Mouse (Mus musculus) cerebellum, postnatal 25 days (tissue): ENCODE results near the gene Pan2.

ENCODE experiments used
- DNase-seq, 2 experiments: peaks; one replicate each; pipeline ENCODE4 v3.0.0; 2021; ENCODE audit warnings: mixed read lengths in 2 of 2

The Pan2 gene

GRCm38 (mm10) chr10:128336597-128336996 is 33.5 kb downstream of the Pan2 start:
- DNase-seq = no peak

GRCm38 (mm10) chr10:128337306-128338181 is 34.4 kb downstream of the Pan2 start, which contains the start of gene Cs:
Cs (plus strand) TSS chr10:128337734.
- peak; percentile 97 to 98 for DNase-seq

DNA sequence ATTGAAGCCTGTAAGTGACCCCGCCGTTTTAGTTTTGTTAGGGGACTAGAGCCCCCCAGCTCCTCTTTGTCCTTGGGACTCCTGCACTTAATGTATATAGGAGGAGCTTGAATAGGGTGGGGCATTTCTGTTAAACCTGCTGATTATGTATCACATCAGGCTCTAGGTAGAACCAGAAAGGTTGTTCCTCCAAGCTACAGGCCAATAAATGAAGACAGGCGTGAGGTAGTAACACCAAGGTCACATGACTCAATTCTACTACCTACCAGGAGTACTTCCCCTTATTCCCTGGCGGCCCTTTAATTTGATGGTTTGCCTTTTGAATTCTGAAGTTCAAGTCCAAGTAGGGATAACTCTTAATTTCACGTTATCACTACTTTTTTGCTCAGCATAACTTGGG is 35.3 kb downstream of the Pan2 start:
- DNase-seq = no peak

DNA sequence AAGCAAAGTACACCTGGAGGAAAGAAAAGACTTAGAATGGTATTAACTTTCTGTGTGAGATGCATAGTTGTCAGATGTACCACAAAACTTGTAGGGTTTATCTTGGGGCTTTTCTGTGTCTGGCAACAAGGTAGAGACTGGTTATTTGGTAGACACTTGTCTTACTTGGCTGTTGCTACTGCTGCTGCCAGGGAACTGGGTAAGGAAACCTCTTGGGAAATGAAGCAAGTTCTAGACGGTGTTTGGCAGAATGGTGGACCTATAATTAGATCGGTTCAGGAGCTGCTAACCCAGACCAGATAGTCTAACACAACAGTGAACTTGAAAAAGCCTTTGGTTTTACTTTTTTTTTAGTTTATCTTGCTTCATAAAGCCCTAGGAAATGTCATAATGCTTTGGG is 35.8 kb downstream of the Pan2 start:
- no peak for DNase-seq

- DNase-seq = no peak
Observed at GRCm38 (mm10) chr10:128340257-128340656, 37.1 kb downstream of the Pan2 start.

DNA sequence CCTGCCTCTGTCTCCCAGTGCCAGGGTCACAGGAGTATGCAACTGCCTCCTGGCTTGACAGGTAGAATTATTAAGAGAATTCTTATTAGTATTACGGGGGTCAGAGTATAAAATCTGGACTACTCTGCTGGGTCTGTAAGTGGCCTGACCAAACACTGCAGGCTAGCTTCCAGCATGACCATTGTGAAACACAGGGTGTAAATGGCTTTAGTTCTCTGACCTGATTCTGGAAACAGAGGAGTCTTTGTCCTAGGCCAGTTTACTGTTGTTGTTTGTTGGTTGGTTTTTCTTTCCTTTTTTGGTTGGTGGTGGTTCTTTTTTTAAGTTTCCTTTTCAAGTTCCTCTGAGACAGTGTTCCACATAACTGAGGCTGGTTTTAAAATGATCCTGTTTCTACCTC is 40.3 kb downstream of the Pan2 start:
- DNase-seq = no peak

DNA sequence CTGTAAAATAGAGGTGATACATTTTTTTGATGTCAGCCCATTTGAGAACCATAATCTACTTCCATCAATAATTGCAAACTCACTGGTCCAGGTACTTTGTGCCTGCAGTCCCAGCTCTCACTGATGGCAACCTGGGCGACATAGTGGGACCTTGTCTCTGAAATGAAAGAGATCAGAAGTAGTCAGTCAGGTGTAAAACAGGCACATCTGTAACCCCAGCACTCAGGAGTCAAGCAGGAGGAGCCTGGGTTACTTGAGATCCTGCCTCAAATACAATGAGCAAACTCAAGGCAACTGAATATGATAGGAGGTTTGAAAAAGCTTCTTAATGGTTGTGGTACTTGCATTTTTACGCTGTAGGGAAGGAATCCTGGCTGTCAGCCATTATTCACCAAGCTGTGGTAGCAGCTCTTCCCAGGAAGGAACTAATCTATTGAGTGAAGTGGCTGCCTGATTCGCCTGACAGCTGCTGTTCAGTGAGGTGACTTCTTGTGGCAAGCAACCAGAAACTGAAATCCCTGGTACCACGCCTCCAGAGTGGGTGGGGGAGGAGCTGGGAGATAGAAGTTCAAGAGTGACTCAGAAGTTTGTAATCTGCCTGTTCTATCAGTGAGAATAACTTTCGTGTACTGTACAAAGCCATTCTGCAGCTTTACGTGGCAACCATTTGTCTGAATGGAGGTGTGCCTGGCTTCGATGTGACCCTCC is 41.6 kb downstream of the Pan2 start:
- peak; percentile 19 to 36 for DNase-seq

DNA sequence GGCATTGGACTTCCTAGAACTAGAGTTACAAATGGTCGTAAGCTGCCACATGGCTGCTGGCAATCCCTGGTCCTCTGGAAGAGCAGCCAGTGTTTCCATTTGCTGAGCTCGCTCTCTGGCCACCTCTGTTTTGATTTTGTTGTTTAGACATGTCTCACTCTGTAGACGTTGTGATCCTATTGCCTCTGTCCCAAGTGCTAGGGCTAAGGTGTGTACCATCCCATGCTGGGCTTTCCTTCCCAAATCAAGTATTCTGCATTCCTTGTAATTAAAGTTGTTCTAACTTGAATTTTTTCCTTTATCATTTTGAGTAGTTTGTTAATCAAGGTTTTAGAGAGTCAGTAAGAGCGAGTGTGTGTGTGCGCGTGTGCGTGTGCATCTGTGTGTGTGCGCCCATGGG is 44.4 kb downstream of the Pan2 start:
- no peak for DNase-seq

DNA sequence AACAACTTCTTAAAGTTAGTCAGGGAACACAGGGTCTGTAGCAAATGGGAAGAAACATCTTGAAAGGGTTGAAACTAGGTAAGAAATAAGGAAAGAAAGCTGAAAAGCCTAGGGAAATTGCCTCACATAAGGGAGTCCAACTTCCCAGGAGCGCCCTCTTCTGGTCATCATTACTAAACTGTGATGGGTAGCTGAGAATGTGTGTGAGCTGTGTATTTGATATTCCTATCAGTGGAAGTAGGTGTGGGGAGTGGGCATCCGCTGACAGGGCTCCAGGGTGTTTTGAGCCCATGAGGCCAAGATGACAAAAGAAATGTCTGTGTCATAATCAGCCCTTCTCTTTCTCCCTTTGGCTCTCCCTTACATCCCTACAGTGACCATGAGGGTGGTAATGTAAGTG is 55.7 kb downstream of the Pan2 start:
- DNase-seq = peak in 1 of 2 experiments; percentile 74

DNA sequence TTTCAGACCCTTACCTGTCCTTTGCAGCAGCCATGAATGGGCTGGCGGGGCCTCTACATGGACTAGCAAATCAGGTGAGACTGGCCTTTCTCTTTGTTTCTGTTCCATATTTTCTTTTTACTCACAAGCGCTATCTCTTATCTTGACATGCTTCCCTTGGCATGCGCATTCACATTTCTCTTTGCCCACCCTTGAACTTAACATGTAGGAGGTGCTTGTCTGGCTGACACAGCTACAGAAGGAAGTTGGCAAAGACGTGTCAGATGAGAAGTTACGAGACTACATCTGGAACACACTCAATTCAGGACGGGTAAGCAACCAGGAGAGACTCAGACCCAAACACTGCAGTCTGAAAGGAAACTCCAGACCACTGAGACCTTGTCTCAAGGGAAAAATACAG is 56.1 kb downstream of the Pan2 start:
- no peak for DNase-seq

DNA sequence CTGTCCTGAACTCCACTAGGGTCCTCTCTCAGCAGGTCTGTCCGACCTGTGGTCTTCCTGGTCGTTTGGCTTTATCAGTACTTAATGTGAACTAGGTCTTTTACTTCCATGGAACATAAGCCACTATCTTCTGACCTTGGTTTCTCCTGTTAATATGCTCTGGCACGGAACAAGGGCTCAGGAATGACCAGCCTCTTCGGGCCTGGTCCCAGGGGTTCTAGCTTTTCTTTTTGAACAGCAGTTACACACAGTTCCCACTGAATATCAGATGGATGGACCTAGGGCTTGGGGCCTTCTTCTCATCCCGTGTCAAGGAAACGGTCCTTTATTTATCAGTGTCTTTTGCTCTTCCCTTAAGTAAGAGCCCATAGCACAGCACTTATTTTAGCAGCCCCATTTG is 58.7 kb downstream of the Pan2 start:
- no peak for DNase-seq

- peak in 1 of 2 experiments; percentile 57 for DNase-seq
Observed at GRCm38 (mm10) chr10:128362568-128362967, 59.4 kb downstream of the Pan2 start.

- DNase-seq = no peak
Observed at GRCm38 (mm10) chr10:128367899-128368401, 64.8 kb downstream of the Pan2 start.

DNA sequence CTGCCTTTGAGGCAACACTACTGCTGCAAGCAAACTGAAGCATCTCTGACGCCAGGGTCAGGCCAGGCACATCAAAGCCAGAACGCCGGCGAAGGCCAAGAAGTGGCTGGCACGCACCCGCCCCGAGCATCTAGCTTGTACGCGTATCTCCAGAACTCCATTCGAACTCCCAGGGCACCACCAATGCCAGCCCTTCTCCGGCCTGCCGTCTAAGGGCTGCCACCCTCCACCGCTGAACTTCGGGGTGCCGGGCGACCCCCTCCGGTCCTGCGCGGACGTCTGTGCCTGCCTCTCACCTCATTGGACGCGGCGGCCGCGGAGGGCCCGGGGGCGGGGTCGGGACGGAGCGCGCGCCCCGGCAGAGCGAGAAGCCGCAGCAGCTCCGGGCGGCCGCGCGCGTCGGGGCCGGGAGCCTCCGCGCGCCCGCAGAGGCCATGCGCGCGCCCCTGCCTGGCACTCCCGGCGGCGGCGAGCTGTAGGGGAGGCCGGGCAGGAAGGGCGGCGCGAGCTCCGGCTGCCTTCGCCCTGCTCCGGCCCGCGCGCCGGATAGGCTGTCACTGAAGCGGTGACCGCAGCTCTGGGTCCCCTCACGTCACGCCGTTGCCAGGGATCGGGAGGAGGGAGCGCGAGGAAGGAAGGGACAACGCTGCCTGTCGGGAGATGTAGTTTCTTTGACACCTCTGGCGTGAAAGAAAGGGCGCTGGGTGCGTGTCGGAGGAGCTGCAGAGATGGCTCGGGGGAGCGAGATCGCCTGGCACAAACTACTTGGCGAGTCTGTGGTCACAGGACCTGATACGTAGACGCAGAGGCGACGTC is 65.5 kb downstream of the Pan2 start, which contains the start of gene Coq10a:
TSS of gene Coq10a (minus strand) at position 596 of the 816 bp plus-strand sequence.
- peak; percentile 95 to 96 for DNase-seq

DNA sequence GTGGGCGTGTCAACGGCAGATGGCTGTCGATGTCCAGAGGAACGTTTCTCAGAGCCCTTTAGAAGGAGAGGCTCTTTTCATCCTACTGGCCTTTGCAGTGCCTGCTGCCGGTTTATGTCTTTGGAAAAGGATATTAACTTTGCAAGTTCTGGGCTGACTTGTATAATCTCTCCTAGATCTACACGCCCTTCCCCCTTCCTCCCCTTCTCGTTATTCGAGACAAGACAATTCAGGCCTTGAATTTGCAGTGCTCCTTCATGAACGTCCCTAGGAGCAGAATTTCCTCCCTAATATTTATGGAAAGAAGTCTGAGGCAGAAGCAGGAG is 66.0 kb downstream of the Pan2 start:
- DNase-seq = no peak

DNA sequence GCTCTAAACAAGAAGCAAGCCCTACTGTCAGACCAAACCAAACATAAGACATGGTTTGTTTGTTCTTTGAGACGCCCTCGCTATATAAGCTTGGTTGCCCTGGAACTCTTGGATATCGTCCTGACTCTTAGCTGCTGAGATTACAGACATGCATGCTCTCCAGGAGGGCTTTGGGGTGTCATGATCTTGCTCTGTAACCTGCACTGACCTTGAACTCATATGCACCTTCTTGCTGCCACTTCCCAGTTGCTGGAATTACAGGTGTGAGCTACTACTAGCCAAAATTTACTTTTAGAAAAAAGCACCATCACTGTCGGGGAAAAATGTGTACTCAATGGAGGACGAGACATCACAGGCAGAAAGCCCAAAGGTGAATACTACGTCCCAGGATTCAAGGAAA is 66.5 kb downstream of the Pan2 start:
- no peak for DNase-seq

GRCm38 (mm10) chr10:128370021-128370420 is 66.9 kb downstream of the Pan2 start:
- no peak for DNase-seq

GRCm38 (mm10) chr10:128370601-128371000 is 67.5 kb downstream of the Pan2 start:
- no peak for DNase-seq
